Mouse (Mus musculus): ENCODE results near the gene Sowaha. TPM values are rescaled to one million over a fixed set of nuclear protein-coding genes. Genes with fewer than 3 reads are reported as not detected.

Gene Sowaha
- polyA plus RNA-seq, 1 experiment from 2014 or later = 0.13 TPM

DNA sequence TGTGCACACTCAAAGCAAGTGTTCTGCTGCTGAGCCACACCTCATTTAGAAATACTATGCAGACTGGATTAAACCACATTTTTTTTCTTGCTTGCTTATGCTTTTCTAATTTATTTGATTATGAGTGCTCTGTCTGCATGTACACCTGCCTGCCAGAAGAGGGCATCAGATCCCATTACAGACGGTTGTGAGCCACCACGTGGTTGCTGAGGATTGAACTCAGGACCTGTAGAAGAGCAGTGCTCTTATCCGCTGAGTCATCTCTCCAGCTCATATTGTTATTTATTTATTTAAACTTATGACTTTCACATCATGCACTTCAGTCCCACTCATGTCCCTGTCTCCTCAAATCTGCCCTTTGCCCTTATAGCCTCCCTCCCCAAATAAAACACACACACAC, 5.6 kb upstream of the Sowaha start:
- H3K36me3 ChIP-seq (ENCODE audit: control insufficient read depth, insufficient read depth, low read length) = no peaks in the 10 kb centered on the region
- H3K4me3 ChIP-seq (ENCODE audit: low read depth, low read length) = no peak overlapping the region
- ATAC-seq (ENCODE audit: insufficient number of reproducible peaks, insufficient read depth, low FRiP score, low read depth) = no peak
- WGBS = 43% methylated on average over 3 of the region's 3 CpGs
- H3K4me1 ChIP-seq (ENCODE audit: control insufficient read depth, insufficient read depth, low read length) = 0 out of 2 replicates have a peak, but pooled peaks cover 4% of the 10 kb centered on the region
- no peak overlapping the region for H3K9ac ChIP-seq (replicated peaks; ENCODE audit: low read depth, low read length)
- H3K27me3 ChIP-seq (ENCODE audit: control insufficient read depth, insufficient read depth, low read length) = peaks cover 9% of the 10 kb centered on the region; the same call in 1 of the 2 replicates
- no peak overlapping the region for H3K4me2 ChIP-seq (replicated peaks; ENCODE audit: low read depth, low read length)
- no peaks in the 10 kb centered on the region for H3K9me3 ChIP-seq (ENCODE audit: control insufficient read depth, low read depth, low read length)
- no peak overlapping the region for H3K27ac ChIP-seq (ENCODE audit: low read length)

DNA sequence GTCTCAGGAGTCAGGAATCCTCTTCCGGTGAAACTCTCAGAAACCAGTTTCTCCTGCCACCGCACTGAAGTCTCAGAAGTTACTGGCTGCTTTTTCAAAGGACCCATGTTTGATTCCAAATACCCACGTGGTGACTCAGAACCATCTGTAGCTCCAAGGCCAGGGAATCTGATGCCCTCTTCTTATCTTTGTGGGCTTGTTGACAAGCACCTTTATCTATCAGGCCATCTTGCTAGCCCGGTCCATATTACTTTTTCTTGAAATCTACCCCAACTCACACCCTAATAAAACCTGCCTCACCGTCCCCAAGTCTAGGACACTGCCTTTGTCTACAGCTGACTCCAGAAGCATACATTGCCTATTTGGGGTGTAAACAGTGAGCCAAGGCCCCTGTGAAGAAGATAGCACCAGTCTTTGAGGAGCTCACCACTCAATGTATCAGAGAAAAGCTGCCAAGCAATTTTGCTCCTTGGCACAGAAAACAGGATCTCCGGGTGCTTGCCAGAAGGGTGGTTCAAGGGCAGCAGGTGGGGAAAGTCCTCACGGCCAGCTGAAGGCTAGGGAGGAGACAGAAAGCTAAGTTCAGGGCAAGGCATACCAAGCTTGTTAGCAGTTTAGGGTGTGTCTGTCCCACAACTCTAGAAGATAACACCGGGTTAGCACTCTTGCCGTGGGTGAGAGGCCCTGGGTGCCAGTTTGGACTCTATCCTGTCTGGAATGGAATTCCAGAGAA, 3.3 kb upstream of the Sowaha start:
- 0 out of 2 replicates have a peak, but pooled peaks cover 11% of the 10 kb centered on the region for H3K4me1 ChIP-seq (ENCODE audit: control insufficient read depth, insufficient read depth, low read length)
- WGBS = 61% methylated on average over 9 of the region's 9 CpGs
- peak; percentile 51; the same call in 1 of the 2 replicates for ATAC-seq (ENCODE audit: insufficient number of reproducible peaks, insufficient read depth, low FRiP score, low read depth)
- no peaks in the 10 kb centered on the region for H3K36me3 ChIP-seq (ENCODE audit: control insufficient read depth, insufficient read depth, low read length)
- H3K27me3 ChIP-seq (ENCODE audit: control insufficient read depth, insufficient read depth, low read length) = peaks cover 28% of the 10 kb centered on the region
- H3K9me3 ChIP-seq (ENCODE audit: control insufficient read depth, low read depth, low read length) = 0 out of 2 replicates have a peak, but pooled peaks cover 3% of the 10 kb centered on the region
- no peak overlapping the region for H3K27ac ChIP-seq (ENCODE audit: low read length)
- no peak overlapping the region for H3K4me2 ChIP-seq (replicated peaks; ENCODE audit: low read depth, low read length)
- no peak overlapping the region for H3K9ac ChIP-seq (replicated peaks; ENCODE audit: low read depth, low read length)
- no peak overlapping the region for H3K4me3 ChIP-seq (ENCODE audit: low read depth, low read length)

DNA sequence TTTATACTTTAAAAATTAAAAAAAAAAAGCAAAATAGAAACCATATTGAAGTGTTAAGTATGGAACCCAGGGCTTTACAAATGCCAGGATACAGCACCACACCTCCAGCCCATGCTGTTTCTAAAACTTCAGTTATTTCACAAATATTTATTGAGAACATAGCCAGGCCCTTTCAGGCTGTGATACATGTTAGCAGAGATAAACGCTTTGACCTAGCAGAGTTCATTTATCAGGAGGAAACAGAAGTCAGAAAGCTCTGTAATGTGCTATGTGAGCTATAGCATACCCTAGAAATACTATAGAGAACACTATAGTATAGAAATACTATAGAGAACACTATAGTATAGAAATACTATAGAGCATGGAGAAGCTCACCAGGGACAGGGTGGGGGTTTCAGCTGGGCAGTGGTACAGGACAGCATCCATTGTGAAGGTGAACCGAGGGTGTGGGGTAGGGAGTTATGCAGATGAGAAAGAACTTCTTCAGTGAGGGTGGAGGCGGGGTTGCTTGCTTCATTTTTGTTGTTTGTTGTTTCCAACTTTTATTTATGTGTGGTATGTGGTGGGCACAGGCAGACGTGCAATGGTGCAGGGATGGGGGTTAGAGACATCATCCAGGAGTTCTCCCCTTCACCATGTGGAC, 1.1 kb upstream of the Sowaha start:
- H3K9ac ChIP-seq (replicated peaks; ENCODE audit: low read depth, low read length) = no peak overlapping the region
- H3K27me3 ChIP-seq (ENCODE audit: control insufficient read depth, insufficient read depth, low read length) = peaks cover 42% of the 10 kb centered on the region

DNA sequence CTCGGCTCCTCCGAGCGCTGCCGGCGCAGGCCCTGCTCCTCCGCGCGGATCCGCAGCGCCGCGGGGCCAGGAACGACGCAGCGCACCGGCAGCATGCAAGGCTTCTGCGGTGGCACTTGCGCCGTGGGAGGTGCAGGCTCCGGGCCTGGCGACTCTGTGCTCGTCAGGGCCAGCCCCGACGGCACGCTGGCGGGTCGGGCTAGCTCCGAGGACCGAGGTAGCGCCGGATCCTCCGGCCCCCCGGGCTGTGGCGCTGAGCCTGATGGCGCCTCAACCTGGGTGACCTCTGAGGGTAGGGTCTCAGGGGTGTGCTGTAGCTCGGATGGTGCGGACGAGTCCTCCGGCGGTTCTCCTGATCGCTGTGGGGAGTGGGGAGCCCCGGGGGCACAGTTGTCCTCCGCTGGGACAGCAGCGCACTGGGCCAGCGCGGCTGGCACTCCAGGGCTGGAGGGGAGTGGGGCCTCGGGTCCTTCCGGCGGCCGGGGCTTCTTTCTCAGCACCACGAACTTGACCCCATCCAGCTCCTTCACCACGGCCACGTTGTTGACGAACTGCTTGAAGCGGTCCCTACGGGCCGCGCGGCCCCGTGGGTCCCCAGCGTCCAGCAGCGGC, 797 bp downstream of the Sowaha start:
- ATAC-seq (ENCODE audit: insufficient number of reproducible peaks, insufficient read depth, low FRiP score, low read depth) = no peak
- Histone ChIP-seq H3K27ac (ENCODE audit: low read length) (no peak overlapping the region), H3K9me3 (ENCODE audit: control insufficient read depth, low read depth, low read length) (0 out of 2 replicates have a peak, but pooled peaks cover 3% of the 10 kb centered on the region), H3K36me3 (ENCODE audit: control insufficient read depth, insufficient read depth, low read length) (no peaks in the 10 kb centered on the region), H3K4me3 (ENCODE audit: low read depth, low read length) (peak overlapping the region; percentile 29), H3K27me3 (ENCODE audit: control insufficient read depth, insufficient read depth, low read length) (peaks cover 53% of the 10 kb centered on the region), H3K4me2 (replicated peaks; ENCODE audit: low read depth, low read length) (peak overlapping the region; percentile 69), H3K4me1 (ENCODE audit: control insufficient read depth, insufficient read depth, low read length) (0 out of 2 replicates have a peak, but pooled peaks cover 6% of the 10 kb centered on the region), H3K9ac (replicated peaks; ENCODE audit: low read depth, low read length) (no peak overlapping the region)
- 2% methylated on average over 62 of the region's 62 CpGs for WGBS

More for the DNA sequence above, 1.1 kb upstream of the Sowaha start:
- WGBS = 69% methylated on average over 4 of the region's 4 CpGs
- Histone ChIP-seq H3K4me1 (ENCODE audit: control insufficient read depth, insufficient read depth, low read length) (0 out of 2 replicates have a peak, but pooled peaks cover 6% of the 10 kb centered on the region), H3K27ac (ENCODE audit: low read length) (no peak overlapping the region), H3K36me3 (ENCODE audit: control insufficient read depth, insufficient read depth, low read length) (no peaks in the 10 kb centered on the region), H3K9me3 (ENCODE audit: control insufficient read depth, low read depth, low read length) (0 out of 2 replicates have a peak, but pooled peaks cover 3% of the 10 kb centered on the region), H3K4me2 (replicated peaks; ENCODE audit: low read depth, low read length) (no peak overlapping the region), H3K4me3 (ENCODE audit: low read depth, low read length) (no peak overlapping the region)
- no peak; the same call in 1 of the 2 replicates for ATAC-seq (ENCODE audit: insufficient number of reproducible peaks, insufficient read depth, low FRiP score, low read depth)

DNA sequence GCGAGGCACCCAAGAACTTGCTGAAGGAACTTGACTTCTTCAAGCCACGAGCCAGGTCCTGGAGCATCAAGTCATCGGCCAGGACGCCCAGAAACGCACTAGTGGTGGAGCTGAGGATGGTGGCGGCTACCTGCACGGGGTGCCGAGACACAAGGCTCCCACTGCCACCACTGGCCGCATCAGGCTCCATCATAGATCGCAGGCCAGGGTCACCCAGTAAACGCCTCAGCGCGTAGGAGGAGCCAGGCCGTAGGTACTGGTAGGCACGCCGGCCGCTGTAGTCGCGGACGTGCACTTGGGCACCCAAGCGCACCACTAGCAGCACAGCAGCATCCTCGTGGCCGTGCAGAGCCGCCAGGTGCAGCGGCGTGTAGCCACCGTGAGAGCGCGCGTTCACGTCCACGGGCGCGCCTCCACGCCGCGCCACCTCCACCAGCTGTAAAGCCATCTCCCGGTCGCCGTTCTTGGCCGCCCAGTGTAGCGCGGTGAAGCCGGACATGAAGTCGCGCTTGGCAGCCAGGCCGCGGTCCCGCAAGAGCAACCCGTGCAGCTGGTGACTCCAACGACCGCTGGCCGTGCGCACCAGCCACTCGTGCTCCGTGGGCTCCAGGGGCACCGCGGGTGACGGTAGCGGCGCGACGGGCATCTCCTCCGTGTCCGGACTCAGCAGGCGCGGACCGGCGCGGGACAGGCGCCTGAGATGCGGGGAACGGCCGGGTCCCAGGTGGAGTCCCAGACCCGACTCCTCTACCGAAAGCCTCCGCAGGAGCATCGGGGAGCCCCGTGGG, 1.5 kb downstream of the Sowaha start:
- H3K27me3 ChIP-seq (ENCODE audit: control insufficient read depth, insufficient read depth, low read length) = peaks cover 53% of the 10 kb centered on the region
- H3K4me2 ChIP-seq (replicated peaks; ENCODE audit: low read depth, low read length) = peak overlapping the region; percentile 69
- no peak overlapping the region for H3K9ac ChIP-seq (replicated peaks; ENCODE audit: low read depth, low read length)
- 0 out of 2 replicates have a peak, but pooled peaks cover 6% of the 10 kb centered on the region for H3K4me1 ChIP-seq (ENCODE audit: control insufficient read depth, insufficient read depth, low read length)
- 4% methylated on average over 79 of the region's 79 CpGs for WGBS
- H3K9me3 ChIP-seq (ENCODE audit: control insufficient read depth, low read depth, low read length) = 0 out of 2 replicates have a peak, but pooled peaks cover 3% of the 10 kb centered on the region
- no peaks in the 10 kb centered on the region for H3K36me3 ChIP-seq (ENCODE audit: control insufficient read depth, insufficient read depth, low read length)
- no peak overlapping the region for H3K27ac ChIP-seq (ENCODE audit: low read length)
- ATAC-seq (ENCODE audit: insufficient number of reproducible peaks, insufficient read depth, low FRiP score, low read depth) = no peak
- peak overlapping the region; percentile 29 for H3K4me3 ChIP-seq (ENCODE audit: low read depth, low read length)

DNA sequence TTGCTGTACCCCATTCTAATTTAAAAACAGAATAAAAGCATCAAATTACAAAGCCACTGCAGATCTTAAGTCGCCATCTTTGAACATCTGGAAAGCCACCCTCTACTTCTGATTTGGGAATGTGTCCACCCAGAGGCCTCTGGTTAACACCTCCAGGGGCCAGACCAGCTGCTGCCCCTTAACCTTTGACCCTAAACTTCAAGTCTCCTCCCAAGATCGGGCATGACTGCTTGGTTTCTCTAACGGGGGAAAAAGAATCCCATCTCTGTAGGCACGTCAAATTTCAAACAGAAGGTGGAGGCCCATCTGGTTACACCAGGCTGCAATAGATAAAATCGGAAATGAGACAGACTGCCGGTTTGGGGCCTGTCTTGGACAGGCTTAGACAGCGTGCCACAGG, 2.2 kb downstream of the Sowaha start:
- Histone ChIP-seq H3K36me3 (ENCODE audit: control insufficient read depth, insufficient read depth, low read length) (no peaks in the 10 kb centered on the region), H3K9me3 (ENCODE audit: control insufficient read depth, low read depth, low read length) (0 out of 2 replicates have a peak, but pooled peaks cover 3% of the 10 kb centered on the region), H3K27ac (ENCODE audit: low read length) (no peak overlapping the region), H3K9ac (replicated peaks; ENCODE audit: low read depth, low read length) (no peak overlapping the region), H3K4me3 (ENCODE audit: low read depth, low read length) (no peak overlapping the region), H3K27me3 (ENCODE audit: control insufficient read depth, insufficient read depth, low read length) (peaks cover 53% of the 10 kb centered on the region), H3K4me1 (ENCODE audit: control insufficient read depth, insufficient read depth, low read length) (0 out of 2 replicates have a peak, but pooled peaks cover 6% of the 10 kb centered on the region), H3K4me2 (replicated peaks; ENCODE audit: low read depth, low read length) (no peak overlapping the region)
- no peak for ATAC-seq (ENCODE audit: insufficient number of reproducible peaks, insufficient read depth, low FRiP score, low read depth)
- 50% methylated on average over 7 of the region's 7 CpGs for WGBS

DNA sequence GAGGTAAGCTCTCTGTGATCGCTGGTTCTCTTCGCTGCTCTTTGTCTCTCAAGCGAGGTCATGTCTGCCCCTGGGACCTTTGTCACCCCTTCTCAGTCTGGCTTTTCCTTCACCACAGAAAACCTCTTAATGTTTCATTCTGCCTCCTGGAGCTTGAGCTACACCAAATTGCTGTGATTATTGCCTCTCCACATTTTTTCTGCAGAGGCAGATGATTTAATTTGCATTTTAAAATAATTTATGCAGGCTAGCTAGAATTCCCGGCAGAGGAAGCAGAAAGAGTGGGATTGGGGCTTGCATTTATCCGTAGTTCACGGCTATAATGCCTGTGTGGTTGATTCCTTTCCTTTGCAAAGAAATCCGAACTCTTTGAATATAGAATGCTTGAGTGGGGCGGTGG, 4.5 kb downstream of the Sowaha start:
- Histone ChIP-seq H3K4me2 (replicated peaks; ENCODE audit: low read depth, low read length) (no peak overlapping the region), H3K27me3 (ENCODE audit: control insufficient read depth, insufficient read depth, low read length) (peaks cover 49% of the 10 kb centered on the region), H3K9me3 (ENCODE audit: control insufficient read depth, low read depth, low read length) (0 out of 2 replicates have a peak, but pooled peaks cover 3% of the 10 kb centered on the region), H3K9ac (replicated peaks; ENCODE audit: low read depth, low read length) (no peak overlapping the region), H3K27ac (ENCODE audit: low read length) (no peak overlapping the region), H3K4me1 (ENCODE audit: control insufficient read depth, insufficient read depth, low read length) (0 out of 2 replicates have a peak, but pooled peaks cover 8% of the 10 kb centered on the region), H3K36me3 (ENCODE audit: control insufficient read depth, insufficient read depth, low read length) (no peaks in the 10 kb centered on the region), H3K4me3 (ENCODE audit: low read depth, low read length) (no peak overlapping the region)
- WGBS = 36% methylated on average over 8 of the region's 8 CpGs
- ATAC-seq (ENCODE audit: insufficient number of reproducible peaks, insufficient read depth, low FRiP score, low read depth) = no peak

DNA sequence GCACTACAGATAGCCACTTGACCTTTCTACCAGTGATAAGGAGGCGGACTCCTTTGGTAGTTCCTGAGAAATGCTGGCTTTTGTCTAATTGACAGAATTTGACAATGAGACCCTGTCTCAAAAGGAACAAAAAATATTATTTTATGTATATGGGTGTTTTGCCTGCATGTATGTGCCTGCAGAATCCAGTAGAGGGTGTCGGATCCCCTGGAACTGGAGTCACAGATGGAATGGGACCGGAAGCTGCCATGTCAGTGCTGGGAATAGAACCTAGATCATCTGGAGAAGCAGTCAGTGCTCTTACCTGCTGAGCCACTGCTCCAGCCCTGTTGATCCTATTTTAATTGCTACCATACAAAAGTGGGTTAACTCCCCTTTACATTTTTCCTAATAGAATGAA, 7.4 kb downstream of the Sowaha start:
- ATAC-seq (ENCODE audit: insufficient number of reproducible peaks, insufficient read depth, low FRiP score, low read depth) = no peak
- Histone ChIP-seq H3K4me3 (ENCODE audit: low read depth, low read length) (no peak overlapping the region), H3K4me1 (ENCODE audit: control insufficient read depth, insufficient read depth, low read length) (peaks cover 8% of the 10 kb centered on the region; the same call in 1 of the 2 replicates), H3K36me3 (ENCODE audit: control insufficient read depth, insufficient read depth, low read length) (no peaks in the 10 kb centered on the region), H3K9me3 (ENCODE audit: control insufficient read depth, low read depth, low read length) (no peaks in the 10 kb centered on the region), H3K4me2 (replicated peaks; ENCODE audit: low read depth, low read length) (no peak overlapping the region), H3K27me3 (ENCODE audit: control insufficient read depth, insufficient read depth, low read length) (peaks cover 33% of the 10 kb centered on the region), H3K27ac (ENCODE audit: low read length) (no peak overlapping the region), H3K9ac (replicated peaks; ENCODE audit: low read depth, low read length) (no peak overlapping the region)
- 70% methylated on average over 3 of the region's 3 CpGs for WGBS

All from stomach, embryonic 14.5 days (tissue).